Mouse (Mus musculus) testis, adult 2 months (tissue): ENCODE measurements around the gene Nufip2. TPM values are rescaled to one million over a fixed set of nuclear protein-coding genes. Genes with fewer than 3 reads are reported as not detected.

Experiments used
- H3K27ac ChIP-seq: fragments of 200-500 bp; 2 replicates; pipeline ENCODE4 v1.5.1; 2012; ENCODE audit warnings: low read depth, low read length; ENCODE audit not compliant: control insufficient read depth, insufficient read depth
- H3K27me3 ChIP-seq: fragments of 200-500 bp; 2 replicates; pipeline ENCODE4 v1.6.1; 2012; ENCODE audit warnings: mild to moderate bottlenecking, low read length, moderate library complexity; ENCODE audit not compliant: control insufficient read depth, insufficient read depth
- H3K36me3 ChIP-seq: fragments of 200-500 bp; 2 replicates; pipeline ENCODE4 v1.6.1; 2012; ENCODE audit warnings: mild to moderate bottlenecking, low read length; ENCODE audit not compliant: control insufficient read depth, insufficient read depth
- H3K4me1 ChIP-seq: fragments of 200-500 bp; 2 replicates; pipeline ENCODE4 v1.6.1; 2012; ENCODE audit warnings: low read length; ENCODE audit not compliant: control insufficient read depth, insufficient read depth
- H3K4me3 ChIP-seq: fragments of 200-500 bp; 2 replicates; pipeline ENCODE4 v1.5.1; 2012; ENCODE audit warnings: low read depth, mild to moderate bottlenecking, low read length, moderate library complexity, mixed read lengths; ENCODE audit not compliant: control insufficient read depth
- CTCF ChIP-seq: fragments of 200-500 bp; IDR thresholded peaks from 2 replicates; pipeline ENCODE4 v1.5.1; 2012; ENCODE audit warnings: low read depth, mild to moderate bottlenecking, inconsistent platforms, low read length, moderate library complexity; ENCODE audit not compliant: control insufficient read depth, insufficient read depth, insufficient replicate concordance
- POLR2A ChIP-seq: fragments of 200-500 bp; IDR thresholded peaks from 2 replicates; pipeline ENCODE4 v1.6.1; 2012; ENCODE audit warnings: low read depth, mild to moderate bottlenecking, inconsistent platforms, low read length, moderate library complexity; ENCODE audit not compliant: control insufficient read depth
- polyA plus RNA-seq: library from polyadenylated mRNA; depleted of rRNA; stranded (reverse); fragments of >200 nt; gene quantifications from 2 replicates; pipeline ENCODE4 v1.2.3, GENCODE M21; 2012

Gene Nufip2
- polyA plus RNA-seq, 1 experiment, result 12.1 TPM

DNA sequence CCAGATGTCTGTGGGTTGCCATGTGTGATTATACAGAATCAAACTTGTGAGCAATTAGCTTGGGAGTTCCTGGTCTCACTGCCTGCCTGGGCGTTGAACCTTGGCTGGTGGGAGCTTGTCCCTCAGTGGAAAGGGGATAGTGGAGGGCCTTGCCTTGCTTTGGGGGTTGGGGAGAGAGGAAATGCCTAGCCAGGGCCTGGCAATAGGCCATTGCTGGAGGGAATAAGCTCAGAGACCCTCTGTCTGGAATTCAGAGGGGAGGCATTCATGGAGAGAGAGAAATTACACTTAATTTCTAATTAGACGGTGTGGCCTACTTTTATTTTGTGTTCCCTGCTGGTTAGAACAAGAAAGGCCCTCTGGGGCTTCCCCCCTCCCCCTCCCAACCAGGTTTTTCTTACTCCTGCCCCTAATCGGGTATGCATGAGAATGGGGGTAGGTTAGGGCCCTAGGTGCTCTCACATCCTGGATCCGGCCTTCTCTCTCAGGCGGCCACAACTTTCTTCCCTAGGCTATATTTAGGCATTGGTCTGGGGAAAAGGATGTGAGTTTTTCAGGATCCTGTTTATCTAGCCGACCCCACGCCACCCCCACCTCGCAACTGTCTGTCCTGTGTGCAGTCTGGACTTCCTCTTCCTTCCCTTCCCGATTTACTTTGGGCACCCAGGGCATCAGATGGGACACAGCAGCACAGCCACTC is 89.9 kb downstream of the Nufip2 start:
- Histone ChIP-seq H3K4me1 (peaks cover 20% of the 10 kb centered on the region), H3K36me3 (no peaks in the 10 kb centered on the region), H3K27me3 (no peaks in the 10 kb centered on the region), H3K27ac (no peak overlapping the region), H3K4me3 (no peak overlapping the region)
- no peak for TF ChIP-seq CTCF
- TF ChIP-seq POLR2A, result no peak

DNA sequence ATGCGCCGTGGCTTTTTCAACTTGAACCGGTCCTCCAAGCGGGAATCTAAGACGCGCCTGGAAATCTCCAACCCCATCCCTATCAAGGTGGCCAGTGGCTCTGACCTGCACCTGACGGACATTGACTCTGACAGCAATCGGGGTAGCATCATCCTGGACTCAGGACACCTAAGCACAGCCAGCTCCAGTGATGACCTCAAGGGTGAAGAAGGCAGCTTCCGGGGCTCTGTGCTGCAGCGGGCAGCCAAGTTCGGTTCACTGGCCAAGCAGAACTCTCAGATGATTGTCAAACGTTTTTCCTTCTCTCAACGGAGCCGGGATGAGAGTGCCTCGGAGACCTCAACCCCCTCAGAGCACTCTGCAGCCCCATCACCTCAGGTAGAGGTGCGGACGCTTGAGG is 91.5 kb downstream of the Nufip2 start:
- H3K4me3 ChIP-seq, result peak overlapping the region; percentile 82
- no peaks in the 10 kb centered on the region for H3K27me3 ChIP-seq
- no peak overlapping the region for H3K27ac ChIP-seq
- TF ChIP-seq POLR2A (no peak), CTCF (no peak)
- peaks cover 20% of the 10 kb centered on the region for H3K4me1 ChIP-seq
- H3K36me3 ChIP-seq, result no peaks in the 10 kb centered on the region

DNA sequence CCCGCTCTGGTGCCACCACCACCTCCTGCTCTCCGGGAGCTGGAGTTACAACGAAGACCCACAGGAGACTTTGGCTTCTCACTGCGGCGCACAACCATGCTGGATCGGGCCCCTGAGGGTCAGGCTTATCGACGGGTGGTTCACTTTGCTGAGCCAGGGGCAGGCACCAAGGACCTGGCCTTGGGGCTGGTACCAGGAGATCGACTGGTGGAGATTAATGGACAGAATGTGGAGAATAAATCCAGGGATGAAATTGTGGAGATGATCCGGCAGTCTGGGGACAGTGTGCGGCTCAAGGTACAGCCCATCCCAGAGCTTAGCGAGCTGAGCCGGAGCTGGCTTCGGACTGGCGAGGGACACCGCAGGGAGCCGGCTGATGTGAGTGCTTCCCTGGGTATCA is 92.0 kb downstream of the Nufip2 start:
- Histone ChIP-seq H3K27ac (no peak overlapping the region), H3K4me1 (peaks cover 20% of the 10 kb centered on the region), H3K36me3 (no peaks in the 10 kb centered on the region), H3K27me3 (no peaks in the 10 kb centered on the region), H3K4me3 (peak overlapping the region; percentile 82)
- no peak for TF ChIP-seq POLR2A
- no peak for TF ChIP-seq CTCF

DNA sequence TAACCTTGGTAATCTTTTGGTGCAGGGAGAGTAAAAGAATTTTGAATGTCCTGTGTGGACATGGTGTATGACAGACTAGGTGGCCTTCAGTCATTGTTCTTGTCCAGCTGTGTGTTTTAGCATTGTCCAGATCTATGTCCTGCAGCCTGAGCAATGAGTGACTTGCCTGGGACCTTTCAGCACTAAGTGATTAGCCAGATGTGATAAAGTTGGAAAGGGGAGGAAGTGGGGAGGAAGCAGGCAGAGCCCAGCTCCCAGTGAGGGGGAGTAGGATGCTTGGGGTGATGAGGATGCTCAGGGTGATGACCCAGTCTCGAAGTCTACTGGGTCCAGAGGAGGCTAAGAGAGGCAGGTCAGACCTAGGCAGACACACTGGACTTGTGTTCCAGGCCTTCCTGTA is 93.3 kb downstream of the Nufip2 start:
- H3K27me3 ChIP-seq, result no peaks in the 10 kb centered on the region
- TF ChIP-seq POLR2A (no peak), CTCF (no peak)

DNA sequence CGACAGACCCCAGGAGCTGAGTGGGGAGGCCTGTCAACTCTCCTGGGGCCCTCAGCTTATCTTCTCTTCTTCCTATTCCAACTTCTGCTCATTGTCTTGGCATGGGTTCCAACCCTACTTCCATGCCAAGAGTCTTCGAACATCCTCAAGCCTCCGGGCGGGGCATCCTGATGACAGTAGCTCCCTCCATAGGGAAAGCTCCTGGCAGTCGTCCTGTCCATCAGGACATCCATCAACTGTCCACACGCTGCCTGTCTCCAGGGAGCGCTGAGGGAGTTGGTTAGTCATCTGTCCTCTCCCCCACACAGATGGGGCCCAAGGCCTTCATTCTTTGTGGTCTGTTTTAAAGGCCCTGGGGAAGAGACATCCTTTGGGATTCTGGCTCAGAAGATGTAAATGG is 95.1 kb downstream of the Nufip2 start:
- H3K4me3 ChIP-seq, result no peak overlapping the region
- no peak for TF ChIP-seq POLR2A
- TF ChIP-seq CTCF, result no peak
- no peaks in the 10 kb centered on the region for H3K36me3 ChIP-seq
- peaks cover 21% of the 10 kb centered on the region for H3K4me1 ChIP-seq
- no peak overlapping the region for H3K27ac ChIP-seq
- no peaks in the 10 kb centered on the region for H3K27me3 ChIP-seq

More for the DNA sequence above, 93.3 kb downstream of the Nufip2 start:
- H3K4me3 ChIP-seq, result no peak overlapping the region
- no peaks in the 10 kb centered on the region for H3K36me3 ChIP-seq
- H3K27ac ChIP-seq, result no peak overlapping the region
- peaks cover 20% of the 10 kb centered on the region for H3K4me1 ChIP-seq

DNA sequence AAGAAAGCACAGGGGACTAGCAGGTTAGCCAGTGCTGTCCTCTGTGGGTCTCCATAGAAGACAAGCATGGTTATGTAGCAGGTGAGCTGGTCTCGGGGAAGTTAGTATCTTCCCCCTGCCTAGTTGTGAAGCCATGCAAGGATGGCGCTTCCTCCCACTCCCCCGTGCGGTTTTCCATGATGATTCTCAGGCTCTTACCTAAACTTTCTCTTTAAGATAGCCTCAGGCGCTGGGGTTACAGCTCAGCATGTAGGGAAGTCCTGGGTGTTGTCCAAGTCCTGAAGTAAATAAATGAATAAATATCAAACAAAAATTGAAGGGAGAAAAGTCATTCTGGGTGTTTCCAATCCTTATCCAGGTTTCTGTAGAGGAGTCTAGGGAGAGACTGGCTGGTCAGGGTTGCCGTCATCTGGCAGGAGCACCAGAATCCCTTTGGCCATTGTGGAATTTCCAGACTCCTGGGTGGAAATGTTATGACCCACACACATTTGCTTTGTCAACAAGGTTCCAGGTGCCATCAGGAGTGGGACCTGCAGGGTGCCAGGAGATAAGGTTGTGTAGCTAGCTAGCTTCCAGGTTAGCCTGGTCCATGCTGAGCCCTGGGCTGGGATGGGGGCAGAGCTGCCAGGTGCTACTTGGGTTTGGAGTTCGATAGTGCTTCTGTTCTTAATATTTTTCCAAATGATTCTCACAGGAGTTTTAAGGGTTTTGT is 96.3 kb downstream of the Nufip2 start:
- H3K4me3 ChIP-seq, result no peak overlapping the region
- no peaks in the 10 kb centered on the region for H3K36me3 ChIP-seq
- peaks cover 14% of the 10 kb centered on the region for H3K4me1 ChIP-seq
- TF ChIP-seq CTCF, result no peak
- no peak for TF ChIP-seq POLR2A
- H3K27me3 ChIP-seq, result no peaks in the 10 kb centered on the region
- H3K27ac ChIP-seq, result no peak overlapping the region

DNA sequence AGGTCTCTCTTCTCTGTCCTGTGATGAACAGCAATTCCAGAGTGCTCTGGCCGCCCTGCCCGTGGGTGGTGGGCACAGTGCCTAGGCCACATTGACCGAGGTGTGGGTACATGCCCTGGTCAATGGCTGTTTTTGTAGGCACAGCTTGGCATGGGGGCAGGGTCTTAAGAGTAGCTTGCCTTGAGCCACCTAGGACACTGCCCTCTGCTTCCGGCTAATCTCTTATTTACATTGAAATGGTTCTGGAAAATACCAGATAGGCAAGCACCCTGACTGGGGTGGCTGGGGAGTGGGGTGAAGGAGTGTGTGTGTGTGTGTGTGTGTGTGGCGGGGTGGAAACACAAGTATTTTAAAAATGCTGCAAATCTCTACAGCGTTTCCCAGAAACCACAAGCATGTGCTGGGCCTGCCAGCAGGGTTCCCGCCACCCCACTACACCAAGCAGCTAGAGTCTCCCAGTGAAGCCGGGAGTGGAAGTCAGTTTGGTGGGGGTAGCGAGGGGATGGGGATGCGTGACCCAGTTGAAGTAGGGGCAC is 97.3 kb downstream of the Nufip2 start:
- TF ChIP-seq CTCF (no peak), POLR2A (no peak)
- no peaks in the 10 kb centered on the region for H3K27me3 ChIP-seq
- no peaks in the 10 kb centered on the region for H3K36me3 ChIP-seq
- no peak overlapping the region for H3K4me3 ChIP-seq
- H3K4me1 ChIP-seq, result peaks cover 3% of the 10 kb centered on the region; the same call in 1 of the 2 replicates
- H3K27ac ChIP-seq, result no peak overlapping the region
